Mouse (Mus musculus) ES-Bruce4 (cell line): ENCODE data around the gene Capzb.

ENCODE experiments used
- CTCF ChIP-seq: IDR thresholded peaks from one replicate; pipeline ENCODE4 v1.8.1; 2011; ENCODE audit warnings: low read depth, low read length
- EP300 ChIP-seq: IDR thresholded peaks from 2 replicates; pipeline ENCODE4 v1.6.1; 2011; ENCODE audit warnings: low read depth, low read length; ENCODE audit not compliant: insufficient read depth
- POLR2A ChIP-seq: IDR thresholded peaks from one replicate; pipeline ENCODE4 v1.8.1; 2011; ENCODE audit warnings: low read length; ENCODE audit not compliant: insufficient read depth

DNA sequence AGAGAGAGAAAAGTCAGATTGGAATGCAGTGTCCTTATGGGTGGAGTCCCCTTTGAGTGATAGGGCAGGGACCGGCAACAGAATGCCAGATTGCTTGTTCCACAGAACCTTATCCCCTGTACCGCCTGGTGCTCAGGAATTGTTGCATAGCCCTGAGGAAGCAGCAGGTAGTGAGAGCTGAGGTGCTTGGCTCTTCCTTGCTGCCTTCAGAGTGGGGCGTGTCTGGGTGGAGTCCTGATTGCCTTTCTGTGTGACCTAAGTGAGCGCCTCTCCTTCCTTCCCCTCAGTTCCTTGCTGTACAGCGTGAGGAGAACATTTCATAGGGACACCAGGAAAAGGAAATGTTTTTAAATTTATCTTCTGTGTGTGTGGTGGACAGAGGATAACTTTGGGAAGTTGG, 4.8 kb downstream of the Capzb start:
- TF ChIP-seq POLR2A (no peak), CTCF (no peak), EP300 (peak; percentile 81)
